Mouse (Mus musculus): ENCODE measurements at regions not wholly inside any gene's neighbourhood (a gene's known extent, or its start where the extent isn't known, plus 50 kb on each side); places are given as distances from the start of the nearest gene placed in this dataset.

GRCm38 (mm10) chr13:15221322-15221721 is 241.7 kb upstream of the Gli3 start:
- DNase-seq (ENCODE audit: low spot score), result no peak

GRCm38 (mm10) chr13:15227641-15228040 is 235.4 kb upstream of the Gli3 start:
- no peak for DNase-seq (ENCODE audit: low spot score)

Measured in layer of hippocampus, adult 9-10 months (tissue).